10 mouse cellular contexts compared by ENCODE assay signal in the genomic region with DNA sequence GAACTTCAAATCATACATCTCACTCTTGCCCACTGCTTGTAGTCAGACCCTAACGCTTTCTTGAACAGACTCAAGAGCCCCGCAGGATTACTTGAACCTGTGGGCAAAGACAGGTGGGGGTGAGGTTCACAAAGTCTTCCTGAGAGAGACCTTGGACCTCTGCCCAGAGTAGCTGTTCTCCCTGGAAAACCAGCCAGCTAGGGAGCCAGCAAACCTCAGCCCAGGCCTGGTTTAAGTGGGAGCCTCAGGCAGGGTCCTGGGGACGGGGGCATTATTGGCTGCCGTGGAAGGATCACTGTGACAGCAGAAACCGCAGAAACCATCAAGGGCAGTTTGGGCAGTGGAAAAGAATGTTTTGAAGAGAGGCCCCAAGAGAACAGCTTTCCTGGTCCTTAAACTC. TPM values are rescaled to one million over a fixed set of nuclear protein-coding genes. Genes with fewer than 3 reads are reported as not detected.
DNase-seq lines count a peak whose midpoint lies in the region; ATAC-seq lines count a peak whose summit lies in the region.
"Had no signal": no experiment of that assay in that cellular context is flagged by ENCODE, and none has a peak within 500 bp of the region (broad histone marks: within the 10 kb centered on the region; RNA-seq: fewer than 3 reads in every experiment).

No protein-coding gene starts in this region.

- H3K27ac ChIP-seq in hindbrain, embryonic 16.5 days (ENCODE audit: low read depth, low read length): no peak overlapping the region
- H3K27ac ChIP-seq in hindbrain, embryonic 11.5 days (ENCODE audit: low read depth, low read length): no peak overlapping the region
- peak overlapping the region; percentile 79 for H3K27ac ChIP-seq in kidney, embryonic 14.5 days (ENCODE audit: low read depth, low read length)
- peak overlapping the region; percentile 84 for H3K27ac ChIP-seq in stomach, embryonic 14.5 days (ENCODE audit: low read length)
- H3K27ac ChIP-seq: midbrain, embryonic 12.5 days had no signal

- H3K4me1 ChIP-seq in hindbrain, embryonic 16.5 days (ENCODE audit: control insufficient read depth, insufficient read depth, low read depth, low read length): peaks cover 21% of the 10 kb centered on the region
- H3K4me1 ChIP-seq in hindbrain, embryonic 11.5 days (replicated peaks; ENCODE audit: control insufficient read depth, insufficient read depth, low read length): peaks cover 2% of the 10 kb centered on the region; the same call in 1 of the 2 replicates
- peaks cover 34% of the 10 kb centered on the region for H3K4me1 ChIP-seq in kidney, embryonic 14.5 days (ENCODE audit: control insufficient read depth, insufficient read depth, low read length)
- peaks cover 35% of the 10 kb centered on the region for H3K4me1 ChIP-seq in stomach, embryonic 14.5 days (ENCODE audit: control insufficient read depth, insufficient read depth, low read length)

- 0 out of 2 replicates have a peak overlapping the region, but pooled peaks have one; percentile 25 for H3K9ac ChIP-seq in hindbrain, embryonic 16.5 days (ENCODE audit: low read depth, low read length)
- no peak overlapping the region for H3K9ac ChIP-seq in hindbrain, embryonic 11.5 days (ENCODE audit: low read depth, low read length)
- no peak overlapping the region for H3K9ac ChIP-seq in kidney, embryonic 14.5 days (ENCODE audit: low read depth, low read length)
- H3K9ac ChIP-seq in stomach, embryonic 14.5 days (replicated peaks; ENCODE audit: low read depth, low read length): no peak overlapping the region
- H3K9ac ChIP-seq: midbrain, embryonic 12.5 days had no signal

- 77% methylated on average over 5 of the region's 5 CpGs for WGBS in hindbrain, embryonic 16.5 days
- WGBS in hindbrain, embryonic 11.5 days: 89% methylated on average over 5 of the region's 5 CpGs
- 70% methylated on average over 5 of the region's 5 CpGs for WGBS in kidney, embryonic 14.5 days
- 67% methylated on average over 5 of the region's 5 CpGs for WGBS in stomach, embryonic 14.5 days

- no peaks in the 10 kb centered on the region for H3K36me3 ChIP-seq in hindbrain, embryonic 16.5 days (ENCODE audit: control insufficient read depth, insufficient read depth, low read length)
- H3K36me3 ChIP-seq in hindbrain, embryonic 11.5 days (ENCODE audit: control insufficient read depth, insufficient read depth, low read length): no peaks in the 10 kb centered on the region
- no peaks in the 10 kb centered on the region for H3K36me3 ChIP-seq in kidney, embryonic 14.5 days (ENCODE audit: control insufficient read depth, insufficient read depth, low read length)
- no peaks in the 10 kb centered on the region for H3K36me3 ChIP-seq in stomach, embryonic 14.5 days (ENCODE audit: control insufficient read depth, insufficient read depth, low read length)
- H3K36me3 ChIP-seq: midbrain, embryonic 12.5 days had no signal

- no peak for ATAC-seq in hindbrain, embryonic 16.5 days
- no peak for ATAC-seq in hindbrain, embryonic 11.5 days (ENCODE audit: low FRiP score)
- no peak for ATAC-seq in kidney, embryonic 14.5 days (ENCODE audit: low FRiP score, low TSS enrichment)
- no peak for ATAC-seq in stomach, embryonic 14.5 days (ENCODE audit: insufficient number of reproducible peaks, insufficient read depth, low FRiP score, low read depth)
- no peak for ATAC-seq in erythroblast, adult 5-6 weeks (replicated peaks; ENCODE audit: low FRiP score, poor library complexity, severe bottlenecking)

- no peaks in the 10 kb centered on the region for H3K9me3 ChIP-seq in hindbrain, embryonic 16.5 days (ENCODE audit: control insufficient read depth, low read length)
- no peaks in the 10 kb centered on the region for H3K9me3 ChIP-seq in hindbrain, embryonic 11.5 days (ENCODE audit: control insufficient read depth, low read length)
- H3K9me3 ChIP-seq in kidney, embryonic 14.5 days (ENCODE audit: control insufficient read depth, low read length): no peaks in the 10 kb centered on the region
- H3K9me3 ChIP-seq in stomach, embryonic 14.5 days (ENCODE audit: control insufficient read depth, low read depth, low read length): no peaks in the 10 kb centered on the region
- H3K9me3 ChIP-seq: midbrain, embryonic 12.5 days had no signal

- peak; percentile 68 for DNase-seq in adrenal gland, postnatal 10 days
- DNase-seq in adrenal gland, postnatal 25 days: no peak
- no peak for DNase-seq in hindbrain, embryonic 11.5 days (ENCODE audit: low spot score)
- DNase-seq in ovary, postnatal 14 days (ENCODE audit: low spot score): no peak
- DNase-seq: embryo, embryonic 11 days had no signal

- H3K27me3 ChIP-seq in hindbrain, embryonic 16.5 days (replicated peaks; ENCODE audit: control insufficient read depth, insufficient read depth, low read length): no peaks in the 10 kb centered on the region
- H3K27me3 ChIP-seq in hindbrain, embryonic 11.5 days (ENCODE audit: control insufficient read depth, insufficient read depth, low read length): no peaks in the 10 kb centered on the region
- no peaks in the 10 kb centered on the region for H3K27me3 ChIP-seq in kidney, embryonic 14.5 days (ENCODE audit: control insufficient read depth, insufficient read depth, low read length)
- H3K27me3 ChIP-seq in stomach, embryonic 14.5 days (ENCODE audit: control insufficient read depth, insufficient read depth, low read length): no peaks in the 10 kb centered on the region
- H3K27me3 ChIP-seq: midbrain, embryonic 12.5 days had no signal

- no peak overlapping the region for H3K4me2 ChIP-seq in hindbrain, embryonic 16.5 days (ENCODE audit: low read length)
- no peak overlapping the region for H3K4me2 ChIP-seq in hindbrain, embryonic 11.5 days (replicated peaks; ENCODE audit: low read depth, low read length)
- no peak overlapping the region for H3K4me2 ChIP-seq in kidney, embryonic 14.5 days (replicated peaks; ENCODE audit: low read depth, low read length)
- no peak overlapping the region for H3K4me2 ChIP-seq in stomach, embryonic 14.5 days (replicated peaks; ENCODE audit: low read depth, low read length)
- H3K4me2 ChIP-seq: midbrain, embryonic 12.5 days had no signal

- H3K4me3 ChIP-seq in hindbrain, embryonic 16.5 days (ENCODE audit: low read length): no peak overlapping the region
- H3K4me3 ChIP-seq in hindbrain, embryonic 11.5 days (ENCODE audit: low read depth, low read length): no peak overlapping the region
- H3K4me3 ChIP-seq in kidney, embryonic 14.5 days (ENCODE audit: low read length): no peak overlapping the region
- H3K4me3 ChIP-seq in stomach, embryonic 14.5 days (ENCODE audit: low read depth, low read length): no peak overlapping the region
- H3K4me3 ChIP-seq: midbrain, embryonic 12.5 days had no signal

RNA-seq across cellular contexts. Expression of gene Ptma, which starts 29.2 kb away (rescaled TPM):
- 100 to 1,000 TPM; 804 to 831 TPM for total RNA-seq in adrenal gland, postnatal 10 days (2021)
- 556 and 574 TPM in 2 replicates for total RNA-seq in adrenal gland, postnatal 25 days (2021)
- 1,165 and 1,204 TPM in 2 replicates for polyA plus RNA-seq in hindbrain, embryonic 16.5 days (2015; fragmentation: Nextera tagmentation; extraction: Ambion mirVana)
- polyA plus RNA-seq in hindbrain, embryonic 11.5 days (2014; fragmentation: Nextera tagmentation; extraction: Ambion mirVana): 3,351 and 3,402 TPM in 2 replicates
- polyA plus RNA-seq in kidney, embryonic 14.5 days (2014; fragmentation: Nextera tagmentation; extraction: Ambion mirVana): 3,750 and 4,450 TPM in 2 replicates
- 2,677 and 2,766 TPM in 2 replicates for polyA plus RNA-seq in stomach, embryonic 14.5 days (2014; fragmentation: Nextera tagmentation; extraction: Ambion mirVana)
- 1,027 and 1,158 TPM in 2 replicates for total RNA-seq in erythroblast, adult 5-6 weeks (2015; ENCODE audit: low replicate concordance)
- total RNA-seq in erythroblast, adult 5-6 weeks (2017; ENCODE audit: low replicate concordance): 910 and 1,101 TPM in 2 replicates

Comparison
In these comparisons a context has a peak if more than half of its experiments do, and no peak if none do; other contexts are left out.
1. H3K27ac ChIP-seq: peak in kidney, embryonic 14.5 days (single experiment) and stomach, embryonic 14.5 days (single experiment); none in hindbrain, embryonic 16.5 days (single experiment) and hindbrain, embryonic 11.5 days (single experiment).